Mouse (Mus musculus): ENCODE data around the gene Tead2. TPM values are rescaled to one million over a fixed set of nuclear protein-coding genes. Genes with fewer than 3 reads are reported as not detected.
"Not testable (repeated sequence)": the region's sequence is repeated elsewhere in the genome, so short reads cannot be mapped to it uniquely, and the experiment has no call there.

The Tead2 gene
- polyA plus RNA-seq, 1 experiment = 127 TPM

DNA sequence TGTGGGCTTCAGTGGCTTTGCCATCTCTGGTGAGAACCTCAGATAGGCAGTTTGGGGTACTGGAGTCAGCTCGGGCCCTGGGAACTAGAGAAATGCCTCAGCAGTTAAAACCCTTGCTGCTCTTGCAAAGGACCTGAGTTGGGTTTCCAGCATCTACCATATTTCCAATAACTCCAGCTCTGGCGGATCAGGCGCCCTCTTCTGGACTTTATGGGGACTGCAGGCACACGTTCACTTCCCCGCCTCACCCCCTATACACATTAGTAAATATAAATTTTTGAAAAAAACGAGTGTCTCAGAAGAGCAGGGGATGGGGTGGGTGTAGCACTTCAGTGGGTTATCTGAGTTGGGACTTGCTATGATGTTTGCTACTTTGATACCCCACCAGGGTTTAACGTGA, 42.6 kb upstream of the Tead2 start:
- no peak overlapping the region for H3K4me3 ChIP-seq (ENCODE audit: insufficient read depth, poor library complexity, severe bottlenecking)
- H3K27me3 ChIP-seq (ENCODE audit: control insufficient read depth, insufficient read depth, insufficient read length) = peaks cover 55% of the 10 kb centered on the region
- H3K36me3 ChIP-seq (ENCODE audit: control insufficient read depth, insufficient read depth) = no peaks in the 10 kb centered on the region
- H3K79me3 ChIP-seq (ENCODE audit: low read depth) = no peaks in the 10 kb centered on the region
- TF ChIP-seq MYOD1 (IDR thresholded peaks at IDR 0.05; ENCODE audit: control insufficient read depth, insufficient read length, low read depth) (no peak), FOSL1 (IDR thresholded peaks at IDR 0.05; ENCODE audit: insufficient read depth, low read length, poor library complexity, severe bottlenecking) (no peak), CEBPB (IDR thresholded peaks at IDR 0.05; ENCODE audit: low read depth) (no peak), MAX (IDR thresholded peaks at IDR 0.05) (no peak)
- H3K79me2 ChIP-seq (ENCODE audit: control insufficient read depth, insufficient read depth) = no peaks in the 10 kb centered on the region
- no peak overlapping the region for H3ac ChIP-seq (ENCODE audit: control insufficient read depth, insufficient read length, low read depth)

DNA sequence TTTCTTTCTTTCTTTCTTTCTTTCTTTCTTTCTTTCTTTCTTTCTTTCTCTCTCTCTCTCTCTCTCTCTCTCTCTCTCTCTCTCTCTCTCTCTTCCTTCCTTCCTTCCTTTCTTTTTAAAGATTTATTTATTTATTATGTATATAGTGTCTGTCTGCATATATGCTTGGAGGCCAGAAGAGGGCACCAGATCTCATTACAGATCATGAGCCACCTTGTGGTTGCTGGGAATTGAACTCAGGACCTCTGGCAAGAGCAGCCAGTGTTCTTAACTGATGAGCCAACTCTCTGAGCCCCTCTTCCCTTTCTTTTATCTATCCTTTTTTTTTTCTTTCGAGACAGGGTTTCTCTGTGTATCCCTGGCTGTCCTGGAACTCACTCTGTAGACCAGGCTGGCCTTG, 41.8 kb upstream of the Tead2 start:
- peaks cover 50% of the 10 kb centered on the region for H3K27me3 ChIP-seq (ENCODE audit: control insufficient read depth, insufficient read depth, insufficient read length)
- not testable (repeated sequence) for H3K4me3 ChIP-seq (ENCODE audit: insufficient read depth, poor library complexity, severe bottlenecking); H3K79me3 ChIP-seq (ENCODE audit: low read depth)

DNA sequence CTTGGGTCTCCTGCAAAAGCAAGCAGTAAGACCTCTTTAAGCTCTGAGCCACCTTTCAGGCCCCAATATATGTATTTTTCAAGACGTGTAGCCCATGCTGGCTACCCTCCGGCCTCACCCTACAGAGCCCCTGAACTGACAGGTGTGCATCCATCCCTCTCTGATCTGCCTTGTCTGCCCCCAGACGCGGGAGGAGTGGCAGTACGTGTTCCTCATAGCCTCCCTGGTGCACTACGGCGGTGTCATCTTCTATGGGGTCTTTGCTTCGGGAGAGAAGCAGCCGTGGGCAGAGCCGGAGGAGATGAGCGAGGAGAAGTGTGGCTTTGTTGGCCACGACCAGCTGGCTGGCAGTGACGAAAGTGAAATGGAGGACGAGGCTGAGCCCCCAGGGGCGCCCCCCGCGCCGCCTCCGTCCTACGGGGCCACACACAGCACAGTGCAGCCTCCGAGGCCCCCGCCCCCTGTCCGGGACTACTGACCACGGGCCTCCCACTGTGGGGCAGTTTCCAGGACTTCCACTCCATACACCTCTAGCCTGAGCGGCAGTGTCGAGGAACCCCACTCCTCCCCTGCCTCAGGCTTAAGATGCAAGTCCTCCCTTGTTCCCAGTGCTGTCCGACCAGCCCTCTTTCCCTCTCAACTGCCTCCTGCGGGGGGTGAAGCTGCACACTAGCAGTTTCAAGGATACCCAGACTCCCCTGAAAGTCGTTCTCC, 40.8 kb upstream of the Tead2 start:
- TF ChIP-seq MYOG (IDR thresholded peaks at IDR 0.05; ENCODE audit: control insufficient read depth, extremely low read depth, insufficient read length) = no peak
- Histone ChIP-seq H3K79me3 (ENCODE audit: low read depth) (no peaks in the 10 kb centered on the region), H3K27me3 (ENCODE audit: control insufficient read depth, insufficient read depth, insufficient read length) (peaks cover 51% of the 10 kb centered on the region), H3K4me3 (ENCODE audit: insufficient read depth, poor library complexity, severe bottlenecking) (no peak overlapping the region), H3K79me2 (ENCODE audit: control insufficient read depth, insufficient read depth) (no peaks in the 10 kb centered on the region), H3K36me3 (ENCODE audit: control insufficient read depth, insufficient read depth) (no peaks in the 10 kb centered on the region), H3ac (ENCODE audit: control insufficient read depth, insufficient read length, low read depth) (no peak overlapping the region)

More for the DNA sequence above, 41.8 kb upstream of the Tead2 start:
- H3K79me2 ChIP-seq (ENCODE audit: control insufficient read depth, insufficient read depth); H3K36me3 ChIP-seq (ENCODE audit: control insufficient read depth, insufficient read depth); H3ac ChIP-seq (ENCODE audit: control insufficient read depth, insufficient read length, low read depth): not testable (repeated sequence)

DNA sequence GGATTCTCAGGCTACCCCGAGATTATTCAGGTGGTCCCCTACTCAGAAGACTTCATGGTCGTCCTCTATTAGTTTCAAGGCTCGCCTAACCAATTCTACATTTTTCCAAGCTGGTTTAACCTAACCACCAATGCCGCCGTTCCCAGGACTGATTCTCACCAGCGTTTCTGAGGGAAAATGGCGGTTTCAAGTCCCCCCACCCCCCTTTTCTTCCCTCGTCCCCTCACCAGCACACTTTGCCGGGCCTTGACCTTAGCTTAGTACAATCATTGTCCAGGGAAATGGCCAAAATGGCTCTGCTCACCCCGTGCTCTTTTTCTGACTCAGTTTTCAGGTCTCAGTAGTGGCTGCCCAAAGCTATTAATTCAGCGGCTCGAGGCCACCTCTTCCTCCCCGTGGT, 40.2 kb upstream of the Tead2 start:
- Histone ChIP-seq H3ac (ENCODE audit: control insufficient read depth, insufficient read length, low read depth) (no peak overlapping the region), H3K79me2 (ENCODE audit: control insufficient read depth, insufficient read depth) (no peaks in the 10 kb centered on the region), H3K27me3 (ENCODE audit: control insufficient read depth, insufficient read depth, insufficient read length) (peaks cover 54% of the 10 kb centered on the region), H3K36me3 (ENCODE audit: control insufficient read depth, insufficient read depth) (no peaks in the 10 kb centered on the region), H3K4me3 (ENCODE audit: insufficient read depth, poor library complexity, severe bottlenecking) (no peak overlapping the region), H3K79me3 (ENCODE audit: low read depth) (no peaks in the 10 kb centered on the region)
- TF ChIP-seq CEBPB (IDR thresholded peaks at IDR 0.05; ENCODE audit: low read depth) (no peak), MYOG (IDR thresholded peaks at IDR 0.05; ENCODE audit: control insufficient read depth, extremely low read depth, insufficient read length) (no peak), FOSL1 (IDR thresholded peaks at IDR 0.05; ENCODE audit: insufficient read depth, low read length, poor library complexity, severe bottlenecking) (no peak), USF1 (IDR thresholded peaks at IDR 0.05; ENCODE audit: low read depth) (no peak), CTCF (IDR thresholded peaks at IDR 0.05; ENCODE audit: control insufficient read depth, insufficient read depth, insufficient read length) (no peak), MAX (IDR thresholded peaks at IDR 0.05) (no peak), MYOD1 (IDR thresholded peaks at IDR 0.05; ENCODE audit: control insufficient read depth, insufficient read length, low read depth) (no peak)

DNA sequence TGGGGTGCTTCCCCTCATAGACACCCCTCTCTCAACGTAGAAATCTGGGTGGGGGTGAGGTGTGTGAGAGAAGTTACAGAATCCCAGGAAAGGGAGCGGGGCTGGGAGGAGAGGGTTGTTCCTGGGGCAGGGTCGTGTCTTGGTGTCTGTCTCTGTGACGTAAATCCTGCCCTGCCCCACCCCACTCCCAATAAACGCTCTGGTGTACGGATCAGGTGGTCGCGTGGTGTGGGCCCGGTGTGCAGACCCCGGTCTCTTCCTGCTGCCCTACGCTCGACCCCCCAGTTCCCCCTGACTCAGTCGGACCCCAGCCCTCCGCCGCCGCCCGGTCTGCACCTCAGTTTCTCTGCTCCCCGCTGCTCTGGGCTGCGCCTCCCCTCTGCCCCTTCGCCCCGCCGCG, 39.6 kb upstream of the Tead2 start:
- no peak for TF ChIP-seq CEBPB (IDR thresholded peaks at IDR 0.05; ENCODE audit: low read depth)
- TF ChIP-seq MYOD1 (IDR thresholded peaks at IDR 0.05; ENCODE audit: control insufficient read depth, insufficient read length, low read depth) = no peak
- TF ChIP-seq USF1 (IDR thresholded peaks at IDR 0.05; ENCODE audit: low read depth) = no peak
- no peak for TF ChIP-seq CTCF (IDR thresholded peaks at IDR 0.05; ENCODE audit: control insufficient read depth, insufficient read depth, insufficient read length)
- no peak for TF ChIP-seq FOSL1 (IDR thresholded peaks at IDR 0.05; ENCODE audit: insufficient read depth, low read length, poor library complexity, severe bottlenecking)
- no peak for TF ChIP-seq MAX (IDR thresholded peaks at IDR 0.05)
- TF ChIP-seq MYOG (IDR thresholded peaks at IDR 0.05; ENCODE audit: control insufficient read depth, extremely low read depth, insufficient read length) = no peak
- Histone ChIP-seq H3K4me3 (ENCODE audit: insufficient read depth, poor library complexity, severe bottlenecking) (no peak overlapping the region), H3K79me3 (ENCODE audit: low read depth) (no peaks in the 10 kb centered on the region), H3K79me2 (ENCODE audit: control insufficient read depth, insufficient read depth) (no peaks in the 10 kb centered on the region), H3ac (ENCODE audit: control insufficient read depth, insufficient read length, low read depth) (no peak overlapping the region), H3K27me3 (ENCODE audit: control insufficient read depth, insufficient read depth, insufficient read length) (peaks cover 59% of the 10 kb centered on the region), H3K36me3 (ENCODE audit: control insufficient read depth, insufficient read depth) (no peaks in the 10 kb centered on the region)

DNA sequence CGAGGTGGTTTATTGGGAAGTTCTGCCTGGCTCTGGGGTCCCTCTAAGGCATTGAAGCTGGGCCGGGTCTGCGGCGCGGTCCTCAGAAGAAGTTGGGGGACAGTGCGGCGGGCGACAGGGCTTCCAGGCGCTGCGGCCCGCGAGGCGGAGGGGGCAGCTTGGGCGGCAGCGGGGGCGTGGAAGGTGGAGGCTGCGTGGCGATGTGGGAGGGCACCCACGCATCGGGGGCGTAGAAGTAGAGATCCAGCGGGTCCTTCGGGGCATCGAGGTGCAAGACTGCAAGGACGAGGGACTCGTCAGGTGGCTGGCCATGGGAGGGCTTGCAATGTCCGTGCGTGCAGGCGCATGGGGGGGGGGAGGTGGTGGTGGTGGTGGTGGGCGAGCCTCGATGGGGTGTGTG, 39.2 kb upstream of the Tead2 start:
- TF ChIP-seq MAX (IDR thresholded peaks at IDR 0.05) (no peak), USF1 (IDR thresholded peaks at IDR 0.05; ENCODE audit: low read depth) (no peak), CTCF (IDR thresholded peaks at IDR 0.05; ENCODE audit: control insufficient read depth, insufficient read depth, insufficient read length) (no peak), CEBPB (IDR thresholded peaks at IDR 0.05; ENCODE audit: low read depth) (no peak), FOSL1 (IDR thresholded peaks at IDR 0.05; ENCODE audit: insufficient read depth, low read length, poor library complexity, severe bottlenecking) (no peak), MYOD1 (IDR thresholded peaks at IDR 0.05; ENCODE audit: control insufficient read depth, insufficient read length, low read depth) (no peak), MYOG (IDR thresholded peaks at IDR 0.05; ENCODE audit: control insufficient read depth, extremely low read depth, insufficient read length) (no peak)
- H3K36me3 ChIP-seq (ENCODE audit: control insufficient read depth, insufficient read depth) = no peaks in the 10 kb centered on the region
- no peak overlapping the region for H3ac ChIP-seq (ENCODE audit: control insufficient read depth, insufficient read length, low read depth)
- H3K79me3 ChIP-seq (ENCODE audit: low read depth) = no peaks in the 10 kb centered on the region
- H3K79me2 ChIP-seq (ENCODE audit: control insufficient read depth, insufficient read depth) = no peaks in the 10 kb centered on the region
- no peak overlapping the region for H3K4me3 ChIP-seq (ENCODE audit: insufficient read depth, poor library complexity, severe bottlenecking)
- peaks cover 63% of the 10 kb centered on the region for H3K27me3 ChIP-seq (ENCODE audit: control insufficient read depth, insufficient read depth, insufficient read length)
